Mouse (Mus musculus) spleen, adult 2 months (tissue): ENCODE results near the gene Erich4. TPM values are rescaled to one million over a fixed set of nuclear protein-coding genes. Genes with fewer than 3 reads are reported as not detected.
A peak's percentile ranks its signal among the peaks of the same experiment; 100 is the strongest.

Source experiments
- DNase-seq, 2 experiments: peaks; one replicate each; pipeline versions ENCODE4 v3.0.0 to v3.0.0-alpha.2; 2012 to 2021; ENCODE audit warnings: low spot score in 2 of 2, low read depth in 1 of 2
- H3K27ac ChIP-seq: fragments of 200-500 bp; 2 replicates; pipeline ENCODE4 v1.5.1; 2012; ENCODE audit warnings: low read length, inconsistent platforms; ENCODE audit not compliant: insufficient read depth
- H3K27me3 ChIP-seq: fragments of 200-500 bp; 2 replicates; pipeline ENCODE4 v1.6.1; 2012; ENCODE audit warnings: mild to moderate bottlenecking, moderate library complexity, low read length, inconsistent platforms; ENCODE audit not compliant: control insufficient read depth, insufficient read depth
- H3K36me3 ChIP-seq: fragments of 200-500 bp; 2 replicates; pipeline ENCODE4 v1.6.1; 2012; ENCODE audit warnings: mild to moderate bottlenecking, low read length, inconsistent platforms; ENCODE audit not compliant: control insufficient read depth, insufficient read depth
- H3K4me1 ChIP-seq: fragments of 200-500 bp; 2 replicates; pipeline ENCODE4 v1.6.1; 2011; ENCODE audit warnings: inconsistent platforms; ENCODE audit not compliant: control insufficient read depth, insufficient read depth, insufficient read length
- H3K4me3 ChIP-seq: fragments of 200-500 bp; 2 replicates; pipeline ENCODE4 v1.5.1; 2011; ENCODE audit warnings: mild to moderate bottlenecking, inconsistent platforms; ENCODE audit not compliant: insufficient read depth, insufficient read length; ENCODE audit errors: extremely low read depth
- CTCF ChIP-seq: fragments of 200-500 bp; IDR thresholded peaks from 2 replicates; pipeline ENCODE4 v1.5.1; 2011; ENCODE audit warnings: mild to moderate bottlenecking, inconsistent platforms; ENCODE audit not compliant: insufficient read depth, insufficient read length, insufficient replicate concordance; ENCODE audit errors: extremely low read depth
- POLR2A ChIP-seq: fragments of 200-500 bp; IDR thresholded peaks from 2 replicates; pipeline ENCODE4 v1.6.1; 2011; ENCODE audit warnings: low read depth, low read length, inconsistent platforms
- WGBS: fragments of 180-500 bp; shearing (Covaris S2); methylation state at CpG from one replicate; pipeline ENCODE4 v1.1.7; 2018; 5-methylcytosine and 5-hydroxymethylcytosine counted together
- polyA plus RNA-seq: library from polyadenylated mRNA; depleted of rRNA; stranded (reverse); fragments of >200 nt; gene quantifications from 2 replicates; pipeline ENCODE4 v1.2.3, GENCODE M21; 2012

The Erich4 gene
- polyA plus RNA-seq, 1 experiment = not detected

DNA sequence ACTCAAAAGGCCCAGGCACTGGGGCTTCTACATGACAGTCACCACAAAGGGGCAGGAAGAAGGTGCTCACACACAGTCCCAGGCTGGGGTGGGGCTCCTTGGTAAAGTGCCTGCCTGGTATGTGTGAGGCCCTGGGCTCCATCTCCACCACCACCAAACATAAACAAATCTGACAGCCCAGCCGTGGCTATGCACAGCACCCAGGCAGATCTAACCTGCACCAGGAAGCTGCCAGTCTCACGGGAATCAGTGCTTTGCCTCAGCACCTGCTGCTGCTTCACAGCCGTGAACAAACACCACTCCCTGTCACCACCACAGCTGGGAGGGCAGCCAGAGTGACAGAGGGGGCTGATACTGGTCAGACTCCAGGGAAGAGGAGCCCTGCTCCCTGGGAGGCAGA lies 20.7 kb upstream of the Erich4 start:
- peaks cover 6% of the 10 kb centered on the region; the same call in 1 of the 2 replicates for H3K36me3 ChIP-seq
- peaks cover 41% of the 10 kb centered on the region; the same call in 1 of the 2 replicates for H3K4me1 ChIP-seq
- H3K27me3 ChIP-seq = no peaks in the 10 kb centered on the region
- no peak for TF ChIP-seq CTCF
- TF ChIP-seq POLR2A = no peak
- no peak overlapping the region for H3K4me3 ChIP-seq
- 15% methylated on average over 3 of the region's 3 CpGs for WGBS
- DNase-seq = peak; percentile 72 to 84
- H3K27ac ChIP-seq = peak overlapping the region; percentile 94

DNA sequence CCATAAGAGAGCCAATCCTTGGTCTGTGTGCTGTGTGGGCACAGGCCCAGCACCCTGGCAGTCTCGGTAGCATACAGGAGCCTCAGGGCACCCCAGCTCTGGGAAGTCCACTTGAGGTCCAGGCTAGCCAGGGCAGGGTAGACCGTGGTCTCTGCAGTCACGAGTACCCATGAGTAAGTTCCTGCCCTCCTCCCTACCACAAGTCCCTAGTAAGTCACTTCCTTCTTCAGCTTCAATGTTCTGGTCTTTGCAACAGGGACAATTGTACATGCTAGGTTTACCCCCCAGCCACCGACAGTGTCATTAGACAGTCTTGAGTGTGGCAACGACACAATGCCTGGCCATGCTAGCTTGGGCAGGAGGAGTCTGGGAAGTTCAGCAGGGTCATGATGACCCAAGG lies 17.0 kb upstream of the Erich4 start:
- H3K4me1 ChIP-seq = peaks cover 53% of the 10 kb centered on the region
- WGBS = 8% methylated on average over 5 of the region's 5 CpGs
- H3K36me3 ChIP-seq = peaks cover 23% of the 10 kb centered on the region
- no peak for DNase-seq
- peak overlapping the region; percentile 86 for H3K27ac ChIP-seq
- no peak for TF ChIP-seq CTCF
- TF ChIP-seq POLR2A = no peak
- H3K4me3 ChIP-seq = no peak overlapping the region
- no peaks in the 10 kb centered on the region for H3K27me3 ChIP-seq

DNA sequence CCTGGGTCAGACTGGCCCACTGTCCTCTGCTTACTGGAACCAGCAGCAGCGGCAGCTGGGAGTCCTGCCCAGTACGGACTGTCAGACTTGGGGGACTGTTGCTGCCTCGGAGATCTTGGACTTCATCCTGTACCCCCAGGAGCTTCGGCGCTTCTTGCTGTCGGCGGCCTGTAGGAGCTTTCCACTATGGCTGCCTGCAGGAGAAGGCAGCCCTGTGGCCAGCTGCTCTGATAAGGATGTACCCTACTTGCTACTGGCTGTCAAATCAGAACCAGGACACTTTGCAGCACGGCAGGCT lies 12.6 kb upstream of the Erich4 start:
- 77% methylated on average over 8 of the region's 8 CpGs for WGBS
- no peak for DNase-seq
- Histone ChIP-seq H3K4me1 (peaks cover 36% of the 10 kb centered on the region), H3K36me3 (peaks cover 33% of the 10 kb centered on the region), H3K27me3 (no peaks in the 10 kb centered on the region), H3K27ac (peak overlapping the region; percentile 75), H3K4me3 (peak overlapping the region; percentile 63)
- TF ChIP-seq CTCF (no peak), POLR2A (no peak)

DNA sequence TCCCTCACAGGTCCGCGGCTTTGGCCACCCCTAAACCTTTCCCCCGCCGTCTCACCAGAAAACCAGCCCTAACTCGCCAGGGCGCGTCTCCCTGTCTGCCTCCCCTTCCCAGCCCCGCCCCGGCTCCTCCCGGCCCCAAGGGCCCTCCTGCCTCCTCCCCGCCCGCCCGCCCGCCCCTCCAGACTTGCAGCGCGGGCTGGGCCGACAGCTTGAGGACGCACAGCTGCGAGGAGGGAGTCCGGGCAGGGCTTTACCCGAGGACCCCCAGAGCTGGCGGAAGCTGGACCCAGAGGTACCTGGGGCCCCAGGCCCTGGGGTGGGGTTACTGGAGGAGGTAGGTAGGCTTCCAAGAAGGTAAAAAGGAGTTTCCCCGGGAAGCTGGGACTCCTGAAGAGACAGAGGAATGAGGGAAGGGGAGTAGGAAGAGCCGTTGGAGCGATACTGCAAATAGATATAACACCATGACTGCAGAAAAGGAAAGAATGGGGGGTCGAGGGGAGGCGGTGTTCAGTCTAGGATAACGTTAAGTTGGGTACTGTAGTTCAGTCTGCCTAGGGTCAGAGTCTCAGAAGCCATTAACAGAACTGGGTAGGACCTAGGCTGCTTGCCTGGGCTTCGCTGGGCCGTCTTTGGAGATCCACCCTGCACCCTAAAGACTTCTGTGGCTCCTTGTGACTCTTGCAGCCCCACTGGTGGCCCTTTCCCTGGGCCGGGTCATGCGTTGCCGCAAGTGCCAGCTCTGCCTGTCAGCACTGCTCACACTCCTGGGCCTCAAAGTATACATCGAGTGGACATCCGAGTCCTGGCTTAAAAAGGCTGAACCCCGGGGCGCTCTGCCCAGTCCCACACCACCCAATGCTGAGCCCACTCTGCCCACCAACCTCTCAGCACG lies 12.0 kb upstream of the Erich4 start:
- H3K4me1 ChIP-seq = peaks cover 30% of the 10 kb centered on the region
- peak in 1 of 2 experiments; percentile 62 for DNase-seq
- TF ChIP-seq POLR2A (no peak; the same call in 1 of the 2 replicates), CTCF (no peak)

DNA sequence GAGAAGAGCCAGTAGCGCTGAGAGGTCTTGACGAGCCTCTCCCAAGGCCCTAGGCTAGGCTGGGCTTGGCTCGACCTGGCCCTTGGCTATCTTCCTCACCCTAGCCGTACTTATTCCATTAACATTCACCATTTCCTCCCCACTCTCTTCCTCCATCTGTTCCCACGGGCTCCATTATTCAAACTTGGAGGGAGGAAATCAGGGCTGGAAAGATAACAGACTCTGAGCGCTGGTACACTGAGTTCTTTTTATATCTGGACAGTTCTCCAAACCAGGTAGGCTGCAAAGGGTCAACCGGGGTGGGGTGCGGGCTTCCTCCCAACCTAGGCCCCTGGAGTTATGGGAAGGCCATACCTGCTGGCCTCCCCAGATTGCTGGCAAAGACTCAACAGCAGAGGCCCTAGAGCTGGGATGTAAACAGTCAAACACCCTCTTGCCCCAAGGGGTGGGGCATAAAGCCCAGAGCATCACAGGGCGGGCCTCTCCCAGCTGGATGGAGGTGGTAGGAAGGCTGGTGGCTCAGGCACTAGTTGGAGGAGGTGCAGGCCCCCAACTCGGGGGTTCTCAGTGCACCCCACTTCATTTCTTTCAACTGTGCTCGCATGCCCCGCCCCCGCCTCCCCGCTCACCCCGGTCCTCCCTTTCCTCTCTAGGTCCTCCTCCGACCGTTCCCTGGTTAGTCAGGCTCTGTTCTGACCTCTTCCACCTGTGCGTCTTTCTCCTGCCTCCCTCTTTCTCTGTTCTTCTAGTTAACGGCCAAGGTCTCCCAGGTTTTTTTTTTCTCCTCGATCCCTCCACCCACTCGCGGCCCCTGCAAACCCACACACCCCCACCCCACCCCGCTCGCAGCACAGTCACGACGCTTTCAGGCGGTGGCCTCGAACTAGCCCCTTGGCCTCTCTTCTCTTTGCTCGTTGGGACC lies 11.1 kb upstream of the Erich4 start, which contains the start of gene B3gnt8:
Gene B3gnt8 (plus strand): TSS at position 146 of the 922 bp plus-strand sequence.
- peak in 1 of 2 experiments; percentile 56 for DNase-seq
- H3K4me1 ChIP-seq = peaks cover 21% of the 10 kb centered on the region
- peak within 1 kb of the TSS; percentile 63 for H3K4me3 ChIP-seq
- H3K36me3 ChIP-seq = peaks cover 40% of the 10 kb centered on the region
- TF ChIP-seq POLR2A (no peak), CTCF (no peak)
- WGBS = 21% methylated on average over 29 of the region's 29 CpGs
- H3K27me3 ChIP-seq = no peaks in the 10 kb centered on the region
- peak within 1 kb of the TSS; percentile 79 for H3K27ac ChIP-seq

More for the DNA sequence above, 12.0 kb upstream of the Erich4 start:
- Histone ChIP-seq H3K27me3 (no peaks in the 10 kb centered on the region), H3K27ac (peak overlapping the region; percentile 79), H3K4me3 (peak overlapping the region; percentile 63), H3K36me3 (peaks cover 34% of the 10 kb centered on the region)
- WGBS = 19% methylated on average over 38 of the region's 38 CpGs

DNA sequence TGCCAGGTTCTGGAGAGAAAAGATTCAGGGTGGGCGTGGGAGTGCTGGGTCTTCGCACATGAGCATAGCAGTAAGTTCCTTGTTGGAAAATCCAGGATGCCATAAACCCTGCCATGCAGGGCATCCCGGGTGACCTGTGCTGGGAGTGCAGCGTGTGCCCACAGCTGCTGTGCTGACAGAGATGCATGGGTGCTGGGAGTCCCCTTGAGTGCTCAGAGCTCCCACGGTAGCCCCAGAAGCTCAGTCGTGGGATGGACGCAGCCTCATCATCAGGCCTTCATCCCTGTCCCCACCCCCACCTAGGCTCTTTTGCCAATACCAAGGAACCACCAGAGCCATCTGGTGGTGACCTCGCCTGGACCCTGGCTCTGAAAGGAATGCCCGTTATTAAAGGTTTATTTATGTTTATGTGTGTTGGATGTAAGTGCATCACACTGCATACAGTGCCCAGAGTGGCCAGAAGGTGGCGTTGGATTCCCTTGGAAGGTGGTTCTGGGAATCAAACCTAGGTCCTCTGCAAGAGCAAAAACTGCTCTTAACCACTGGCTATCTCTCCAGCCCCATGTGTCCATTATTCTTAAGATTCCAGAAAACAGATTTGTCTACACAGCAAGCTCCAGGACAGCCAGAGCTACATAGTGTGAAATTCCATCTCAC lies 10.0 kb upstream of the Erich4 start:
- H3K36me3 ChIP-seq = peaks cover 40% of the 10 kb centered on the region
- no peak overlapping the region for H3K4me3 ChIP-seq
- no peaks in the 10 kb centered on the region for H3K27me3 ChIP-seq
- H3K27ac ChIP-seq = no peak overlapping the region
- WGBS = 85% methylated on average over 10 of the region's 10 CpGs
- H3K4me1 ChIP-seq = peaks cover 20% of the 10 kb centered on the region
- TF ChIP-seq CTCF (peak; percentile 48; the same call in 1 of the 2 replicates), POLR2A (no peak)
- peak in 1 of 2 experiments; percentile 61 for DNase-seq
